In the genomic region with DNA sequence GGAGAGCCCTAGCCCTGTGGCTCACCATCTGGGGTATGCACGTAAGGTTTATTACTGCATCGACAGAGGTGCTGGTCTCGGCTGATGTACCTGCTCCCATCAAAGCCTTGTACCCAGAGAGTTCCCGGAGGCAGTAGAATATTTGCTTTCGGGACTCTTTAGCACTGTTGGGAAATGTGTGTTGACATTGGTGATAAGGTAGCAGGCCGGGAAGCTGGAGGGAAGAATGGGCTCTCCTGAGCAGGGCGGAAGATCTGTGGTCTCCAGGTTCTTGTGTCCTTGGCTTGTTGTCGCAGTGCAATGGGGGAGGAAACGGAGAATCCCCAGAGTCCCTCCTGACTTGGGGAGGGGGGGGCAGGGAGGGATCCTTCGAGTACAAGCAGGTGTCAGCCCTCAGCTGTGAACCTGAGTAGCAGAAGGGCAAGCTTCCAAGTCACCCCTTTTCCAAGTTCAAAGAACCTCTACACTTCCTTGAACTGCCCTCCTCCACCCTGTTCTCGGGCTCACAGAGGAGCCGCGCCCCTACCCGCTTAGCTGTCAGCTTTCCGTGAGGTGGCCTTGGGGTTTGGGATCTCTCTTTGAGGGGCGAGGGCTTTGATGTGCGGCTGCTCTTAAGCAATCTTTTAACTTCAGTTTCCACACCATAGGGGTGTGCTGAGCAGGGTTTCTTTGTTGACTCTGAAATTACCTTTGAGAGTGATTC, we compare ENCODE assay signal across 11 mouse cellular contexts.
DNase-seq lines count a peak whose midpoint lies in the region; ATAC-seq and TF ChIP-seq lines count a peak whose summit lies in the region.
"Had no signal": no experiment of that assay in that cellular context is flagged by ENCODE, and none has a peak within 500 bp of the region (broad histone marks: within the 10 kb centered on the region; RNA-seq: fewer than 3 reads in every experiment).

No protein-coding gene starts in this region.

- TF ChIP-seq CTCF in lung, adult 2 months (IDR thresholded peaks at IDR 0.05; ENCODE audit: insufficient read depth, low read length): no peak
- no peak for TF ChIP-seq CTCF in stomach, postnatal 0 days (IDR thresholded peaks at IDR 0.05; ENCODE audit: low read depth)

- no peak overlapping the region for H3K4me3 ChIP-seq in heart, embryonic 12.5 days
- H3K4me3 ChIP-seq in intestine, embryonic 14.5 days (ENCODE audit: low read depth, low read length): no peak overlapping the region
- no peak overlapping the region for H3K4me3 ChIP-seq in lung, adult 2 months (replicated peaks; ENCODE audit: extremely low read depth, low read depth, low read length)
- H3K4me3 ChIP-seq in stomach, postnatal 0 days (ENCODE audit: low read depth, low read length): no peak overlapping the region
- H3K4me3 ChIP-seq: embryonic facial prominence, embryonic 13.5 days had no signal

- H3K9me3 ChIP-seq in heart, embryonic 12.5 days (replicated peaks): no peaks in the 10 kb centered on the region
- H3K9me3 ChIP-seq in intestine, embryonic 14.5 days (ENCODE audit: control insufficient read depth, low read length): no peaks in the 10 kb centered on the region
- H3K9me3 ChIP-seq in stomach, postnatal 0 days (ENCODE audit: control insufficient read depth, low read length): no peaks in the 10 kb centered on the region
- H3K9me3 ChIP-seq: embryonic facial prominence, embryonic 13.5 days had no signal

- no peak overlapping the region for H3K9ac ChIP-seq in heart, embryonic 12.5 days
- H3K9ac ChIP-seq in intestine, embryonic 14.5 days (ENCODE audit: low read length): no peak overlapping the region
- H3K9ac ChIP-seq in stomach, postnatal 0 days (ENCODE audit: low read length): no peak overlapping the region
- H3K9ac ChIP-seq: embryonic facial prominence, embryonic 13.5 days had no signal

- H3K4me2 ChIP-seq in heart, embryonic 12.5 days: 0 out of 2 replicates have a peak overlapping the region, but pooled peaks have one; percentile 20
- no peak overlapping the region for H3K4me2 ChIP-seq in intestine, embryonic 14.5 days (ENCODE audit: low read length)
- H3K4me2 ChIP-seq in stomach, postnatal 0 days (replicated peaks; ENCODE audit: low read depth): no peak overlapping the region
- H3K4me2 ChIP-seq: embryonic facial prominence, embryonic 13.5 days had no signal

- H3K27ac ChIP-seq in heart, embryonic 12.5 days (ENCODE audit: poor library complexity, severe bottlenecking): no peak overlapping the region
- H3K27ac ChIP-seq in intestine, embryonic 14.5 days (ENCODE audit: low read depth): peak overlapping the region; percentile 57; the same call in 1 of the 2 replicates
- H3K27ac ChIP-seq in stomach, postnatal 0 days (replicated peaks): peak overlapping the region; percentile 86
- H3K27ac ChIP-seq: embryonic facial prominence, embryonic 13.5 days had no signal

- no peak for TF ChIP-seq POLR2A in lung, adult 2 months (IDR thresholded peaks at IDR 0.05; ENCODE audit: borderline replicate concordance, extremely low read depth, low read depth, low read length)

- ATAC-seq in heart, embryonic 12.5 days (ENCODE audit: insufficient number of reproducible peaks, low FRiP score): peak; percentile 55; the same call in 1 of the 2 replicates
- peak; percentile 80 for ATAC-seq in intestine, embryonic 14.5 days (replicated peaks; ENCODE audit: low FRiP score, low TSS enrichment, low read depth)
- ATAC-seq in stomach, postnatal 0 days (ENCODE audit: low FRiP score, low TSS enrichment): peak; percentile 90
- no peak for ATAC-seq in megakaryocyte, adult 5-6 weeks (ENCODE audit: poor library complexity, severe bottlenecking)

- DNase-seq in heart, adult 9 months (ENCODE audit: low spot score in 2 of 2): no peak
- peak; percentile 65 for DNase-seq in intestine, embryonic 14.5 days (ENCODE audit: low spot score)
- peak; percentile 53 for DNase-seq in lung, adult 2 months
- DNase-seq in stomach, postnatal 0 days (ENCODE audit: low spot score): peak; percentile 84
- no peak for DNase-seq in layer of hippocampus, adult 9-10 months (ENCODE audit: low spot score)
- DNase-seq in spleen, postnatal 10 days (ENCODE audit: low spot score in 2 of 2): no peak
- DNase-seq: heart, postnatal 10 days; left cerebral cortex, postnatal 4 days had no signal

- H3K27me3 ChIP-seq in heart, embryonic 12.5 days (replicated peaks): peaks cover 29% of the 10 kb centered on the region
- no peaks in the 10 kb centered on the region for H3K27me3 ChIP-seq in intestine, embryonic 14.5 days (replicated peaks; ENCODE audit: control insufficient read depth, insufficient read depth, low read length)
- no peaks in the 10 kb centered on the region for H3K27me3 ChIP-seq in stomach, postnatal 0 days (ENCODE audit: control insufficient read depth, insufficient read depth, low read length)

- no peaks in the 10 kb centered on the region for H3K36me3 ChIP-seq in heart, embryonic 12.5 days
- no peaks in the 10 kb centered on the region for H3K36me3 ChIP-seq in intestine, embryonic 14.5 days (ENCODE audit: control insufficient read depth, insufficient read depth, low read length)
- no peaks in the 10 kb centered on the region for H3K36me3 ChIP-seq in stomach, postnatal 0 days (ENCODE audit: control insufficient read depth, insufficient read depth, low read length)
- H3K36me3 ChIP-seq: embryonic facial prominence, embryonic 13.5 days had no signal

- WGBS in heart, embryonic 12.5 days: 27% methylated on average over 17 of the region's 17 CpGs
- 42% methylated on average over 17 of the region's 17 CpGs for WGBS in intestine, embryonic 14.5 days
- 38% methylated on average over 17 of the region's 17 CpGs for WGBS in lung, adult 2 months
- 34% methylated on average over 17 of the region's 17 CpGs for WGBS in stomach, postnatal 0 days

- H3K4me1 ChIP-seq in heart, embryonic 12.5 days (replicated peaks): peaks cover 10% of the 10 kb centered on the region
- peaks cover 6% of the 10 kb centered on the region; the same call in 1 of the 2 replicates for H3K4me1 ChIP-seq in intestine, embryonic 14.5 days (replicated peaks; ENCODE audit: control insufficient read depth, insufficient read depth, low read length)
- no peaks in the 10 kb centered on the region; the same call in 1 of the 2 replicates for H3K4me1 ChIP-seq in lung, adult 2 months (ENCODE audit: control insufficient read depth, insufficient read depth, low read length)
- no peaks in the 10 kb centered on the region for H3K4me1 ChIP-seq in stomach, postnatal 0 days (replicated peaks; ENCODE audit: control insufficient read depth, insufficient read depth)

- TF ChIP-seq EP300 in stomach, postnatal 0 days (optimal IDR thresholded peaks at IDR 0.05): peak; percentile 19

Comparison
In these comparisons a context has a peak if more than half of its experiments do, and no peak if none do; other contexts are left out.
1. DNase-seq: peak in intestine, embryonic 14.5 days (single experiment), lung, adult 2 months (single experiment) and stomach, postnatal 0 days (single experiment); none in heart, adult 9 months (0 of 2), layer of hippocampus, adult 9-10 months (single experiment) and spleen, postnatal 10 days (0 of 2).